Mouse (Mus musculus) erythroblast, adult 5-6 weeks (primary cell): ENCODE results near the gene A030005L19Rik. TPM values are rescaled to one million over a fixed set of nuclear protein-coding genes. Genes with fewer than 3 reads are reported as not detected.
"Not testable (repeated sequence)": the region's sequence is repeated elsewhere in the genome, so short reads cannot be mapped to it uniquely, and the experiment has no call there.

Experiments used
- ATAC-seq: replicated peaks from 2 replicates; pipeline ENCODE4 v1.8.0; 2016; ENCODE audit warnings: moderate number of reproducible peaks, mild to moderate bottlenecking, moderate TSS enrichment, inconsistent platforms; ENCODE audit not compliant: poor library complexity, low FRiP score, severe bottlenecking
- total RNA-seq, 2 experiments: library from RNA; stranded (forward) in 1 of 2; stranded (reverse) in 1 of 2; fragments of 150-400 nt in 1 of 2; fragments of 200-764, 138-1000 nt in 1 of 2; gene quantifications; 2 replicates each; pipeline versions ENCODE4 v1.2.3 to v1.2.4; 2015 to 2017; ENCODE audit warnings: low replicate concordance in 2 of 2

The A030005L19Rik gene
- total RNA-seq (2015; ENCODE audit: low replicate concordance) (1.3 TPM in 1 of 2 replicates, not detected in the other), total RNA-seq (2017; ENCODE audit: low replicate concordance) (not detected in 2 replicates)

- ATAC-seq = no peak
Measured at GRCm38 (mm10) chr1:82913025-82913424, at the start of gene A030005L19Rik. Gene A030005L19Rik (plus strand): TSS chr1:82913325.

GRCm38 (mm10) chr1:82870202-82870601 lies 42.9 kb upstream of the A030005L19Rik start:
- no peak for ATAC-seq

GRCm38 (mm10) chr1:82879172-82879571 lies 34.0 kb upstream of the A030005L19Rik start:
- ATAC-seq = no peak

DNA sequence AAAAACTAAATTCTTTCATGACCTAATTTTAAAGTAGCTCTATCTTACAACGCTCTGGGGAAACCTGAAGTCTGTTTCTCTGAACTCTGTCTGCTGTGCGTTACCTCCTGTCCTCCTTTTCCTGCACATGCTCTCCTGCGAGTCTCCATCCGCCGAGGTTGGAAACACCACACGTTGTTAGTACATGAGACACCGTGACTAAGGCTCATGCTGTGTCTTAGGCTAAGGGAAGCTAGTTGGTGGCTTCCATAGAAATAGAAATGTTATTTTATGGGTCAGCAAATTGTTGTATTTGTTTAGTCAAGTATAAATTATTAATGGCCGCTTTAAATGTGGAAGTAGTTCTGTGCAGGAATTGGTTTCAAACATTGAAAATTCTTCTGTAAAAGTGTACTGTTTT lies 32.9 kb upstream of the A030005L19Rik start:
- ATAC-seq = no peak

- ATAC-seq = no peak
Measured at GRCm38 (mm10) chr1:82893269-82893668, 19.9 kb upstream of the A030005L19Rik start.

- ATAC-seq = no peak
Measured at GRCm38 (mm10) chr1:82900567-82900966, 12.6 kb upstream of the A030005L19Rik start.

- no peak for ATAC-seq
Measured at GRCm38 (mm10) chr1:82901201-82901600, 11.9 kb upstream of the A030005L19Rik start.

DNA sequence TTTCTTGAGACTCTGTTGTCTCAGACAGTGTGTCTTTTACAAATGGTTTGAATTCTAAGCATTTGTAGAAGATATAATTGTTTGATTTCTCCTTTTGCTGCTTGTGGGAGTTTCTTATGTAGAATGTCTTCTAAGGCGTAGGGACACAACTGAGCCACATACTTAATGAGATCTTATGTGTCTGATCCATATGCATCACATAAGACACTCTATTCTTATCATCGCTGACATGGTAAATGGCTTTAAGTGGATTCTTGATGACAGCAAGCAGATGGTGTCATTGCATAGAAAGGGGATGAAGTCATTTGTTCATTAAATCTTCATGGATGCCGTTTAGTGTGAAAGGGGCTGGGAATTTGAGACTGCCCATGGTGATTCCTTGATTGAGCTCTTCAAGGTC lies 7.2 kb upstream of the A030005L19Rik start:
- no peak for ATAC-seq

- ATAC-seq = not testable (repeated sequence)
Measured at GRCm38 (mm10) chr1:82913434-82913833, 309 bp downstream of the A030005L19Rik start.

GRCm38 (mm10) chr1:82924650-82925049 lies 11.5 kb downstream of the A030005L19Rik start, which contains the start of gene A030014E15Rik:
Gene A030014E15Rik (plus strand): TSS chr1:82924917.
- ATAC-seq = no peak

- not testable (repeated sequence) for ATAC-seq
Measured at GRCm38 (mm10) chr1:82930558-82930957, 17.4 kb downstream of the A030005L19Rik start.

GRCm38 (mm10) chr1:82931326-82931725 lies 18.2 kb downstream of the A030005L19Rik start, which contains the start of gene Gm6217:
Gene Gm6217 (minus strand): TSS chr1:82931399.
- ATAC-seq = not testable (repeated sequence)

- no peak for ATAC-seq
Measured at GRCm38 (mm10) chr1:82938666-82939065, 25.5 kb downstream of the A030005L19Rik start.

DNA sequence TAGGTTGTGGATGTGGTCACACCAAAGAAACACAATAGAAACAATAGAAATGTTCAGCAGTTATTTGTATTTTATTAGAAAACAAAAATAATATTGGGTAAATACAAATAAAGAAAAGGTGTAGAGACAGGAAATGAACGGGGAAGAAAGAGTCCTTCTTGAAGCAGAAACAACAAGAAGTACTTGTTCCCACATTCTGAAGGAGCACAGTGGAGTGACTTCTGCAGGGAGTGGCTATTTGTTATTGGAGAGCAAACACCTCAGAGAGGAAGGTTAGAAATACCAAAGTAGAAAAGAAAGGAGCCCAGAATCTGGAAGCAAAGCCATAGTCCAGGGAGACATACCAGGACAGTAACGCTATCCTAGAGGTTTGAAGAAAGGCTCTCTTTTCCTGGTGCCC lies 29.4 kb downstream of the A030005L19Rik start:
- not testable (repeated sequence) for ATAC-seq

DNA sequence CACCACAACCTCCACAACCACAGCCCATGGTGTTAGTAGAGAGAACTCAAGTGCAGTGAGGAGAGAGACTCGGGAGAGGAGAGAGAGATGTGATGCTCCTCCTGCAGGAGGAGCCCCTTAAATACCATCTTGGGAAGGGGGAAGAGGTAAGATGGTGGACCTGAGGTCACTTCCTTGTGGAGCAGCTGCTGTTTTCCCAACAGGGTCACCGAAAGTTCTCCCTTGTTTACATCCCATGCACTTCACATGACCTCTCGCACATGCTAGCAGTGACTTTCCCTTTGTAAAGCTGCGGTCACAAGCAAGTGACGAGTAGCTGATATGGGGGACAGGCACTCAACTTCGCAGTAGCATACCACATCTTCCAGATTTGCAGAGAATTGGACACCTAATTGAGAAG lies 30.2 kb downstream of the A030005L19Rik start, which contains the start of gene A030003K21Rik:
A030003K21Rik (minus strand) TSS at position 94 of the 400 bp plus-strand sequence.
- not testable (repeated sequence) for ATAC-seq

DNA sequence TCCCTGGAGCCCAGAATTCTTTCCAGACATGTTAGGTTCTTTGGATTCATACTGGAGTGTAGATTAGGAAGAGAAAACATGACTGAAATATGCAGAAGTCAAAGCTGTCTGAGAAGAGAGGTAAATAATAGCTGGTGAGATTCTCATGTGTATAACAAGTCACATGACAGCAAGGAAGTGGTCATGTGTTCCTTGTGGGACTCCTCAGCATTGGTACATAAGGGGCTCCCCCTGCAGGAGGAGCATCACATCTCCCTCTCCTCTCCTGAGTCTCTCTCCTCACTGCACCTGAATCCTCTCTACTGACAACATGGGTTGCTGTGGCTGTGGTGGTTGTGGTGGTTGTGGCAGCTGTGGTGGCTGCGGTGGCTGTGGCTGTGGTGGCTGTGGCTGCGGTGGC lies 32.9 kb downstream of the A030005L19Rik start:
- ATAC-seq = not testable (repeated sequence)

GRCm38 (mm10) chr1:82948601-82949000 lies 35.5 kb downstream of the A030005L19Rik start:
- no peak for ATAC-seq

DNA sequence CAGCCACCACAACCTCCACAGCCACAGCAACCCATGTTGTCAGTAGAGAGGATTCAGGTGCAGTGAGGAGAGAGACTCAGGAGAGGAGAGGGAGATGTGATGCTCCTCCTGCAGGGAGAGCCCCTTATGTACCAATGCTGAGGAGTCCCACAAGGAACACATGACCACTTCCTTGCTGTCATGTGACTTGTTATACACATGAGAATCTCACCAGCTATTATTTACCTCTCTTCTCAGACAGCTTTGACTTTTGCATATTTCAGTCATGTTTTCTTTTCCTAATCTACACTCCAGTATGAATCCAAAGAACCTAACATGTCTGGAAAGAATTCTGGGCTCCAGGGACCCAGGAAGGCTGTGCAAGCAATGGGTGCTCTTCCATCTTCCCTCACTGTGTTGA lies 42.8 kb downstream of the A030005L19Rik start, which contains the start of gene Gm7544:
Gm7544 (minus strand) TSS at position 101 of the 400 bp plus-strand sequence.
- not testable (repeated sequence) for ATAC-seq

DNA sequence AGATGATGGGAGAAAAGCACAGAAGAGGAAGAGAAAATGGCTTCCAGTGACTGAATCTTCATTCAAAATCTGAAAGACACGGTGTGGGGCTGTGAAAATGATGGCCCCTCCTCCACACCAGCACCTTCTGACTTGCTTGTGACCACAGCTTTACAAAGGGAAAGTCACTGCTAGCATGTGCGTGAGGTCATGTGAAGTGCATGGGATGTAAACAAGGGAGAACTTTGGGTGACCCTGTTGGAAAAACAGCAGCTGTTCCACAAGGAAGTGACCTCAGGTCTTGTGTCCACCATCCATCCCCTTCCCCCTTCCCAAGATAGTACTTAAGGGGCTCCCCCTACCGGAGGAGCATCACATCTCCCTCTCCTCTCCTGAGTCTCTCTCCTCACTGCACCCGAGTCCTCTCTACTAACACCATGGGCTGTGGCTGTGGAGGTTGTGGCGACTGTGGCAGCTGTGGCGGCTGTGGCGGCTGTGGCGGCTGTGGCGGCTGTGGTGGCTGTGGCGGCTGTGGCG lies 46.8 kb downstream of the A030005L19Rik start, which contains the start of gene Gm47955:
Gm47955 (plus strand) TSS at position 417 of the 516 bp plus-strand sequence.
- ATAC-seq = no peak
